In genomic region chr1:87574353-87574752, GRCm38 (mm10) we compare ENCODE assay signal across 10 mouse cellular contexts. TPM values are rescaled to one million over a fixed set of nuclear protein-coding genes. Genes with fewer than 3 reads are reported as not detected.
A peak's percentile ranks its signal among the peaks of the same experiment; 100 is the strongest.
DNase-seq lines count a peak whose midpoint lies in the region; ATAC-seq and TF ChIP-seq lines count a peak whose summit lies in the region.
"Had no signal": no experiment of that assay in that cellular context is flagged by ENCODE, and none has a peak within 500 bp of the region (broad histone marks: within the 10 kb centered on the region; RNA-seq: fewer than 3 reads in every experiment).

No protein-coding gene starts in this region.

- no peak overlapping the region for H3K27ac ChIP-seq in hindbrain, embryonic 11.5 days (ENCODE audit: low read depth, low read length)
- no peak overlapping the region for H3K27ac ChIP-seq in hindbrain, embryonic 10.5 days
- no peak overlapping the region for H3K27ac ChIP-seq in neural tube, embryonic 11.5 days (ENCODE audit: low read depth, low read length)
- H3K27ac ChIP-seq in heart, adult 2 months: no peak overlapping the region
- H3K27ac ChIP-seq: limb, embryonic 12.5 days had no signal

- H3K4me2 ChIP-seq in hindbrain, embryonic 11.5 days (replicated peaks; ENCODE audit: low read depth, low read length): no peak overlapping the region
- H3K4me2 ChIP-seq in neural tube, embryonic 11.5 days (ENCODE audit: low read depth): no peak overlapping the region
- H3K4me2 ChIP-seq: limb, embryonic 12.5 days had no signal

- no peaks in the 10 kb centered on the region for H3K27me3 ChIP-seq in hindbrain, embryonic 11.5 days (ENCODE audit: control insufficient read depth, insufficient read depth, low read length)
- peaks cover 21% of the 10 kb centered on the region for H3K27me3 ChIP-seq in hindbrain, embryonic 10.5 days (ENCODE audit: insufficient read depth, poor library complexity, severe bottlenecking)
- H3K27me3 ChIP-seq in neural tube, embryonic 11.5 days (ENCODE audit: control insufficient read depth, insufficient read depth, low read length): no peaks in the 10 kb centered on the region
- no peaks in the 10 kb centered on the region for H3K27me3 ChIP-seq in heart, adult 2 months (ENCODE audit: control insufficient read depth, insufficient read depth, low read length)
- H3K27me3 ChIP-seq: limb, embryonic 12.5 days had no signal

- no peak for TF ChIP-seq EP300 in heart, adult 2 months (IDR thresholded peaks at IDR 0.05; ENCODE audit: insufficient read depth, low read depth, low read length)

- no peak overlapping the region for H3K4me3 ChIP-seq in hindbrain, embryonic 11.5 days (ENCODE audit: low read depth, low read length)
- no peak overlapping the region for H3K4me3 ChIP-seq in hindbrain, embryonic 10.5 days
- no peak overlapping the region for H3K4me3 ChIP-seq in neural tube, embryonic 11.5 days (ENCODE audit: low read depth, low read length)
- H3K4me3 ChIP-seq in heart, adult 2 months: no peak overlapping the region
- H3K4me3 ChIP-seq: limb, embryonic 12.5 days had no signal

- intact Hi-C loops in heart, adult 2 months (cut with DNase I): no loop called here

- TF ChIP-seq POLR2A in heart, adult 2 months (IDR thresholded peaks at IDR 0.05; ENCODE audit: insufficient read depth, low read depth, low read length): no peak

- no peaks in the 10 kb centered on the region for H3K4me1 ChIP-seq in hindbrain, embryonic 11.5 days (replicated peaks; ENCODE audit: control insufficient read depth, insufficient read depth, low read length)
- peaks cover 8% of the 10 kb centered on the region; the same call in 1 of the 2 replicates for H3K4me1 ChIP-seq in hindbrain, embryonic 10.5 days (replicated peaks)
- H3K4me1 ChIP-seq in neural tube, embryonic 11.5 days (ENCODE audit: control insufficient read depth, insufficient read depth, low read length): no peaks in the 10 kb centered on the region
- H3K4me1 ChIP-seq in heart, adult 2 months (ENCODE audit: control insufficient read depth, insufficient read depth, low read length): no peaks in the 10 kb centered on the region

- TF ChIP-seq CTCF in heart, adult 2 months (IDR thresholded peaks at IDR 0.05): no peak

- DNase-seq in hindbrain, embryonic 11.5 days (ENCODE audit: low spot score): peak; percentile 18
- DNase-seq in hindbrain, embryonic 10.5 days (ENCODE audit: low spot score): no peak
- DNase-seq in neural tube, embryonic 11.5 days (ENCODE audit: low spot score): no peak
- DNase-seq in neural tube, embryonic 10.5 days (ENCODE audit: extremely low spot score, low spot score): no peak
- DNase-seq in lung, postnatal 36 days: peak; percentile 47
- DNase-seq in ovary, postnatal 36 days (ENCODE audit: low spot score): no peak
- DNase-seq in heart, adult 2 months: no peak
- DNase-seq in left cerebral cortex, adult 18-20 months (ENCODE audit: low spot score in 2 of 2): no peak

- no peaks in the 10 kb centered on the region for H3K36me3 ChIP-seq in hindbrain, embryonic 11.5 days (ENCODE audit: control insufficient read depth, insufficient read depth, low read length)
- no peaks in the 10 kb centered on the region for H3K36me3 ChIP-seq in hindbrain, embryonic 10.5 days
- no peaks in the 10 kb centered on the region for H3K36me3 ChIP-seq in neural tube, embryonic 11.5 days (ENCODE audit: control insufficient read depth, insufficient read depth, low read length)
- H3K36me3 ChIP-seq in heart, adult 2 months (ENCODE audit: control insufficient read depth, insufficient read depth, low read length): no peaks in the 10 kb centered on the region
- H3K36me3 ChIP-seq: limb, embryonic 12.5 days had no signal

- no peaks in the 10 kb centered on the region for H3K79me2 ChIP-seq in heart, adult 2 months (replicated peaks; ENCODE audit: control insufficient read depth, insufficient read depth, low read length)

- no peaks in the 10 kb centered on the region for H3K9me3 ChIP-seq in hindbrain, embryonic 11.5 days (ENCODE audit: control insufficient read depth, low read length)
- no peaks in the 10 kb centered on the region for H3K9me3 ChIP-seq in hindbrain, embryonic 10.5 days
- H3K9me3 ChIP-seq in neural tube, embryonic 11.5 days (ENCODE audit: control insufficient read depth, low read length): no peaks in the 10 kb centered on the region
- H3K9me3 ChIP-seq: limb, embryonic 12.5 days had no signal

- H3K9ac ChIP-seq in hindbrain, embryonic 11.5 days (ENCODE audit: low read depth, low read length): no peak overlapping the region
- H3K9ac ChIP-seq in neural tube, embryonic 11.5 days (ENCODE audit: low read length): no peak overlapping the region
- H3K9ac ChIP-seq in heart, adult 2 months (ENCODE audit: low read depth, low read length): no peak overlapping the region
- H3K9ac ChIP-seq: limb, embryonic 12.5 days had no signal

- WGBS in hindbrain, embryonic 11.5 days: 60% methylated on average over 6 of the region's 6 CpGs
- 67% methylated on average over 6 of the region's 6 CpGs for WGBS in hindbrain, embryonic 10.5 days
- WGBS in neural tube, embryonic 11.5 days: 42% methylated on average over 6 of the region's 6 CpGs
- WGBS in heart, adult 2 months: 73% methylated on average over 6 of the region's 6 CpGs

- ATAC-seq in hindbrain, embryonic 11.5 days (ENCODE audit: low FRiP score): peak; percentile 68
- ATAC-seq in neural tube, embryonic 11.5 days (ENCODE audit: insufficient read depth, low FRiP score, low TSS enrichment): peak; percentile 50; the same call in 1 of the 2 replicates

RNA-seq across cellular contexts. Expression of gene Ngef, which starts 0.7 kb away (rescaled TPM):
- 2.3 and 2.9 TPM in 2 replicates for polyA plus RNA-seq in hindbrain, embryonic 11.5 days (2014; fragmentation: Nextera tagmentation; extraction: Ambion mirVana)
- 3.3 and 5.0 TPM in 2 replicates for polyA plus RNA-seq in hindbrain, embryonic 10.5 days (2016; fragmentation: Nextera tagmentation; extraction: Ambion mirVana)
- 1.6 and 1.9 TPM in 2 replicates for polyA plus RNA-seq in neural tube, embryonic 11.5 days (2014; fragmentation: Nextera tagmentation; extraction: Ambion mirVana)
- total RNA-seq in heart, adult 2 months (2021): under 1 TPM; 0.23 to 0.32 TPM
- polyA plus RNA-seq in heart, adult 2 months (2012; rRNA removed): 0.53 and 0.70 TPM in 2 replicates
- total RNA-seq in left cerebral cortex, adult 18-20 months (2021): 100 to 1,000 TPM; 357 to 374 TPM
- total RNA-seq: neutrophil, adult 5-6 weeks had no signal

RNA-seq across cellular contexts. Expression of gene Inpp5d, which starts 45.8 kb away (rescaled TPM):
- 3.7 and 4.2 TPM in 2 replicates for polyA plus RNA-seq in hindbrain, embryonic 11.5 days (2014; fragmentation: Nextera tagmentation; extraction: Ambion mirVana)
- polyA plus RNA-seq in hindbrain, embryonic 10.5 days (2016; fragmentation: Nextera tagmentation; extraction: Ambion mirVana): 3.2 and 6.2 TPM in 2 replicates
- polyA plus RNA-seq in neural tube, embryonic 11.5 days (2014; fragmentation: Nextera tagmentation; extraction: Ambion mirVana): 4.6 and 5.7 TPM in 2 replicates
- 10 to 100 TPM; 13.2 to 13.8 TPM for total RNA-seq in heart, adult 2 months (2021)
- polyA plus RNA-seq in heart, adult 2 months (2012; rRNA removed): 8.4 and 13.5 TPM in 2 replicates
- total RNA-seq in left cerebral cortex, adult 18-20 months (2021): 10 to 100 TPM; 14.9 to 15.3 TPM

Comparison
In these comparisons a context has a peak if more than half of its experiments do, and no peak if none do; other contexts are left out.
1. DNase-seq: peak in hindbrain, embryonic 11.5 days (single experiment) and lung, postnatal 36 days (single experiment); none in hindbrain, embryonic 10.5 days (single experiment), neural tube, embryonic 11.5 days (single experiment), neural tube, embryonic 10.5 days (single experiment), ovary, postnatal 36 days (single experiment), heart, adult 2 months (0 of 2) and left cerebral cortex, adult 18-20 months (0 of 2).